Mouse (Mus musculus) embryonic fibroblast, embryonic 13.5 days (primary cell): ENCODE results near the gene Izumo4. TPM values are rescaled to one million over a fixed set of nuclear protein-coding genes. Genes with fewer than 3 reads are reported as not detected.

ENCODE experiments used
- H3K27ac ChIP-seq: 2 replicates; pipeline ENCODE4 v1.5.1; 2012; ENCODE audit warnings: low read length, control low read depth, inconsistent platforms; ENCODE audit not compliant: insufficient read depth
- H3K4me1 ChIP-seq: 2 replicates; pipeline ENCODE4 v1.6.1; 2011; ENCODE audit warnings: low read length; ENCODE audit not compliant: control insufficient read depth, insufficient read depth
- H3K4me3 ChIP-seq: 2 replicates; pipeline ENCODE4 v1.5.1; 2011; ENCODE audit warnings: mild to moderate bottlenecking, control low read depth, low read length; ENCODE audit not compliant: insufficient read depth
- CTCF ChIP-seq: IDR thresholded peaks from 2 replicates; pipeline ENCODE4 v1.5.1; 2011; ENCODE audit warnings: mild to moderate bottlenecking, control low read depth, low read length, moderate library complexity, borderline replicate concordance; ENCODE audit not compliant: insufficient read depth
- POLR2A ChIP-seq: IDR thresholded peaks from 2 replicates; pipeline ENCODE4 v1.6.1; 2011; ENCODE audit warnings: low read depth, mild to moderate bottlenecking, control low read depth, low read length, moderate library complexity
- polyA plus RNA-seq: library from polyadenylated mRNA; stranded (reverse); fragments of >200 nt; gene quantifications from 2 replicates; pipeline ENCODE4 v1.2.4, GENCODE M21; 2011; ENCODE audit warnings: low read depth; ENCODE audit not compliant: missing spikeins, insufficient read length

The Izumo4 gene
- polyA plus RNA-seq, 1 experiment, result 24.6 TPM

DNA sequence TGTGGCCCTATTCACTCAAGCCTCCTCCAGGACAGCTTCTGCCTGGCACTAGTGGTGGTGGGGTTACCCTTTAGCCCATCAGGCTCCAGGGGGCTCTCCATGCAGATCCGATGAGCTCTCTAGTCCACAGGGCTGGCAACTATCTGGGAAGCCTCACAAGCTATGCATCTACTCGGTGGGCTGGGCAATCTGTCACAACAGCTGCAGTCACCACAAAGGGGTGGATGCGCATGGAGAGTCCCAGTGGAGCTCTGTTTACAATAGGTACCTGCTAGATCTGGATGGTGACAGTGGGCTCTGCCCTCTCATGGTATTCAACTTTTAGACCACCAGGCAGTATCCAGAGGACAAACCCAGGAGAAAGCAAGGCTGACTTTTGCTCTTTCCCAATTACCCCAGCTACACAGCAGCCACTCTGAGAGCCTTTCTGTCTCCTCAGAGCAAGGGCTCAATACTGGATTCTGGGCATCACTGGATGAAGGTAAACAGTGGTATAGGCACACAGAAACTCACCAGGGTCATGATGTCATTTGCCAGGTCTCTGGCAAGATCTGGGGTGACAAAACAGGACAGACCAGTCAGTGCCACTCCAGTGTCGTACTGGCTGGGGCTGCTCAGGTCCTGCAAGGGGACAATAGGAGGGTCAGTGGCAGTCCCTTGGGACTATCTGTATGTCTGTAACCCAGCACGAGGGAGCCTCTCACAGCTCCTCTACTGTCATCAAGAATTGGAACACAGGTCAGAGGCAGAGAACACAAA lies 25.6 kb downstream of the Izumo4 start:
- H3K4me1 ChIP-seq, result no peaks in the 10 kb centered on the region
- no peak overlapping the region for H3K4me3 ChIP-seq
- no peak for TF ChIP-seq POLR2A
- no peak for TF ChIP-seq CTCF
- H3K27ac ChIP-seq, result no peak overlapping the region

DNA sequence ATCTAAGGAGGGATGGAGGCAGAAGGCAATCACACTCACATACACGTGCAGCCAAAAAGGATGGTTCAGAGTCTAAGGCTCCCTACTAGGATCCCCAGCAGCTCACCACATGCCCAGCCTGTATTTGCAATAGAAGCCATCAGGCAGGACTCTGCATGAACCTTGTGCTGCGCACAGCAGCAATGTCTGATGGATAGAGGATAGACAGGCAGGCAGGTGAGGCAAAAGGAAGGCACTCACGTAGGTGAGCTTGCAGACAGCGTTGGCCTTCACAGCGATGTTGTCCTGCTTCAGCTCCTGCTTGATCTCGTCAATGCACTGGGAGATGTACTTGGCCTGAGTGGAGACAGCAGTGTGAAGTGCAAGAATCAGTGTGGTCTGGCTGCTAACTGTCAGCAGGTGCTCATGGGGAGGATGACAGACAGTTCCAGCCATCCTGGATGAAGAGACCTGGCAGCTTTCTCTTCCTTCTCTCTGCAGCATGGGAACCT lies 30.7 kb downstream of the Izumo4 start:
- Histone ChIP-seq H3K27ac (no peak overlapping the region), H3K4me3 (no peak overlapping the region), H3K4me1 (no peaks in the 10 kb centered on the region)
- TF ChIP-seq CTCF (no peak), POLR2A (no peak)

- H3K27ac ChIP-seq, result no peak overlapping the region
- H3K4me3 ChIP-seq, result no peak overlapping the region
- H3K4me1 ChIP-seq, result peaks cover 4% of the 10 kb centered on the region
- TF ChIP-seq POLR2A, result no peak
- TF ChIP-seq CTCF, result no peak
Measured at GRCm38 (mm10) chr10:80736731-80737130, 34.7 kb downstream of the Izumo4 start.

DNA sequence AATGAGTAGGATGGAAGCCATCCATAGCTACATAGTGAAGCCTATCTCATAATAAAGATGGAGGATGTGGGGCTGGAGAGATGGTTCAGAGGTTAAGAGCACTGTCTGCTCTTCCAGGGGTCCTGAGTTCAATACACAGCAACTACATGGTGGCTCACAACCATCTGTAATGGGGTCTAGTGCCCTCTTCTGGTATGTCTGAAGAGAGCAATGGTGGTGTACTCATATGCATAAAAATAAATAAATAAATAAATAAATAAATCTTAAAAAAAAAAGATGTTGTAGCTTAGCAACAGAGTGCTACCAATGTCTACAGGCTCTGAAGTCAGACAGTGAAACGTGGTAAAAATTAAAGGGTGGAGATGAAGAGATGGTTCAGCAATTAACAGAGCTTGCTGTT lies 36.7 kb downstream of the Izumo4 start:
- TF ChIP-seq POLR2A (no peak), CTCF (no peak)
- no peak overlapping the region for H3K4me3 ChIP-seq
- H3K27ac ChIP-seq, result no peak overlapping the region
- H3K4me1 ChIP-seq, result peaks cover 4% of the 10 kb centered on the region

GRCm38 (mm10) chr10:80741146-80741545 lies 39.2 kb downstream of the Izumo4 start:
- Histone ChIP-seq H3K4me3 (peak overlapping the region; percentile 100), H3K27ac (no peak overlapping the region), H3K4me1 (peaks cover 4% of the 10 kb centered on the region)
- TF ChIP-seq POLR2A (no peak), CTCF (no peak)

GRCm38 (mm10) chr10:80741634-80742179 lies 39.7 kb downstream of the Izumo4 start:
- peak overlapping the region; percentile 100 for H3K4me3 ChIP-seq
- H3K4me1 ChIP-seq, result peaks cover 4% of the 10 kb centered on the region
- TF ChIP-seq CTCF (no peak), POLR2A (no peak)
- H3K27ac ChIP-seq, result 0 out of 2 replicates have a peak overlapping the region, but pooled peaks have one; percentile 4

- Histone ChIP-seq H3K27ac (peak within 1 kb of the TSS; percentile 53), H3K4me1 (peaks cover 4% of the 10 kb centered on the region), H3K4me3 (peak within 1 kb of the TSS; percentile 100)
- TF ChIP-seq CTCF, result no peak
- peak; percentile 66 for TF ChIP-seq POLR2A
Measured at GRCm38 (mm10) chr10:80742180-80742978, 40.4 kb downstream of the Izumo4 start, which contains the start of gene Ap3d1. Gene Ap3d1, minus strand, starts transcription at chr10:80742264.

GRCm38 (mm10) chr10:80744262-80744661 lies 42.3 kb downstream of the Izumo4 start:
- Histone ChIP-seq H3K4me1 (peaks cover 4% of the 10 kb centered on the region), H3K27ac (no peak overlapping the region), H3K4me3 (no peak overlapping the region)
- no peak for TF ChIP-seq POLR2A
- TF ChIP-seq CTCF, result no peak

DNA sequence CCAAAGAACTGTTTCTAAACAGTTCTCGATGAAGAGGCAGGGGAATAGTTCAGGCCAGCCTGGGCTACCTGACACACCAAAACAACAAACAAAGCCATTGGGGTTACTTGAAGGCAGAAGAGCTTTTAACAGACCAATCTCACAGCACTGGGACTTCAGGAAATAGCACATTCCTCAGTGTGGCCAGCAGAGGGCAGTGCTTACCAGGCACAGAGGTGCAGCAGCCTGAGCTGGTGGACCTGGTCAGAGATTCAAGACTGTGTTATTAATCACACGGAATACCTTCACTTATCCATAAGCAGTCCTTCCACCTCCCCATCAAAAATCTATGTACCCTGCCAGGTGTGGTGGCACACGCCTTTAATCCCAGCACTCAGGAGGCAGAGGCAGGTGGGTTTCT lies 45.4 kb downstream of the Izumo4 start:
- no peak overlapping the region for H3K4me3 ChIP-seq
- no peak overlapping the region for H3K27ac ChIP-seq
- no peak for TF ChIP-seq POLR2A
- peak; percentile 99 for TF ChIP-seq CTCF
- H3K4me1 ChIP-seq, result peaks cover 3% of the 10 kb centered on the region; the same call in 1 of the 2 replicates

GRCm38 (mm10) chr10:80748609-80749008 lies 46.6 kb downstream of the Izumo4 start:
- Histone ChIP-seq H3K27ac (no peak overlapping the region), H3K4me3 (no peak overlapping the region), H3K4me1 (peaks cover 6% of the 10 kb centered on the region; the same call in 1 of the 2 replicates)
- TF ChIP-seq CTCF, result no peak
- no peak for TF ChIP-seq POLR2A
